Mouse (Mus musculus): ENCODE measurements around the gene Chil1. TPM values are rescaled to one million over a fixed set of nuclear protein-coding genes. Genes with fewer than 3 reads are reported as not detected.

Chil1 gene
- total RNA-seq, 2 experiments from 2014 or later: 9.7 to 12.8 TPM

GRCm38 (mm10) chr1:134201751-134202420 is 19.9 kb downstream of the Chil1 start:
- DNase-seq (ENCODE audit: low spot score in 2 of 2): peak in 1 of 2 experiments; percentile 59

GRCm38 (mm10) chr1:134204230-134204629 is 22.3 kb downstream of the Chil1 start:
- DNase-seq (ENCODE audit: low spot score in 2 of 2): no peak

GRCm38 (mm10) chr1:134205296-134206018 is 23.5 kb downstream of the Chil1 start:
- no peak for DNase-seq (ENCODE audit: low spot score in 2 of 2)

GRCm38 (mm10) chr1:134206085-134206484 is 24.1 kb downstream of the Chil1 start:
- DNase-seq (ENCODE audit: low spot score in 2 of 2): no peak

GRCm38 (mm10) chr1:134210179-134210755 is 28.3 kb downstream of the Chil1 start:
- DNase-seq (ENCODE audit: low spot score in 2 of 2): no peak

- no peak for DNase-seq (ENCODE audit: low spot score in 2 of 2)
Observed at GRCm38 (mm10) chr1:134211043-134211442, 29.1 kb downstream of the Chil1 start.

GRCm38 (mm10) chr1:134211631-134212030 is 29.7 kb downstream of the Chil1 start:
- no peak for DNase-seq (ENCODE audit: low spot score in 2 of 2)

- DNase-seq (ENCODE audit: low spot score in 2 of 2): no peak
Observed at GRCm38 (mm10) chr1:134212351-134212750, 30.4 kb downstream of the Chil1 start.

GRCm38 (mm10) chr1:134213405-134213804 is 31.4 kb downstream of the Chil1 start:
- DNase-seq (ENCODE audit: low spot score in 2 of 2): no peak

- no peak for DNase-seq (ENCODE audit: low spot score in 2 of 2)
Observed at GRCm38 (mm10) chr1:134215059-134215458, 33.1 kb downstream of the Chil1 start.

GRCm38 (mm10) chr1:134215751-134216628 is 34.0 kb downstream of the Chil1 start:
- no peak for DNase-seq (ENCODE audit: low spot score in 2 of 2)

GRCm38 (mm10) chr1:134216629-134216971 is 34.6 kb downstream of the Chil1 start:
- DNase-seq (ENCODE audit: low spot score in 2 of 2): no peak

- DNase-seq (ENCODE audit: low spot score in 2 of 2): no peak
Observed at GRCm38 (mm10) chr1:134217028-134217481, 35.1 kb downstream of the Chil1 start.

GRCm38 (mm10) chr1:134217942-134218341 is 36.0 kb downstream of the Chil1 start:
- DNase-seq (ENCODE audit: low spot score in 2 of 2): no peak

- DNase-seq (ENCODE audit: low spot score in 2 of 2): no peak
Observed at GRCm38 (mm10) chr1:134219608-134220007, 37.6 kb downstream of the Chil1 start.

- no peak for DNase-seq (ENCODE audit: low spot score in 2 of 2)
Observed at GRCm38 (mm10) chr1:134221172-134221571, 39.2 kb downstream of the Chil1 start.

GRCm38 (mm10) chr1:134222122-134223055 is 40.4 kb downstream of the Chil1 start:
- DNase-seq (ENCODE audit: low spot score in 2 of 2): no peak

- DNase-seq (ENCODE audit: low spot score in 2 of 2): no peak
Observed at GRCm38 (mm10) chr1:134224649-134225227, 42.8 kb downstream of the Chil1 start.

GRCm38 (mm10) chr1:134225375-134225774 is 43.4 kb downstream of the Chil1 start:
- DNase-seq (ENCODE audit: low spot score in 2 of 2): no peak

- no peak for DNase-seq (ENCODE audit: low spot score in 2 of 2)
Observed at GRCm38 (mm10) chr1:134226739-134227138, 44.8 kb downstream of the Chil1 start.
